Mouse (Mus musculus): ENCODE results near the gene Dolpp1. TPM values are rescaled to one million over a fixed set of nuclear protein-coding genes. Genes with fewer than 3 reads are reported as not detected.
"Not testable (repeated sequence)": the region's sequence is repeated elsewhere in the genome, so short reads cannot be mapped to it uniquely, and the experiment has no call there.

Dolpp1 gene
- polyA plus RNA-seq, 1 experiment from 2014 or later = 26.1 TPM

- ATAC-seq = peak; percentile 92
- H3K4me1 ChIP-seq (ENCODE audit: insufficient read depth, low read depth, low read length) = peaks cover 14% of the 10 kb centered on the region; the same call in 1 of the 2 replicates
- 0% methylated on average over 60 of the region's 67 CpGs for WGBS
- H3K27me3 ChIP-seq (replicated peaks; ENCODE audit: insufficient read depth, low read length) = no peaks in the 10 kb centered on the region
- no peak for TF ChIP-seq CTCF (IDR thresholded peaks at IDR 0.05)
- no peak for TF ChIP-seq EP300 (IDR thresholded peaks at IDR 0.05)
- peak within 1 kb of the TSS; percentile 72 for H3K27ac ChIP-seq (ENCODE audit: low read length)
- peak within 1 kb of the TSS; percentile 67 for H3K4me3 ChIP-seq (ENCODE audit: low read depth, low read length)
- DNase-seq (ENCODE audit: low spot score) = peak; percentile 95
- H3K4me2 ChIP-seq (replicated peaks; ENCODE audit: low read depth, low read length) = peak within 1 kb of the TSS; percentile 86
- H3K36me3 ChIP-seq (ENCODE audit: insufficient read depth, low read length) = peaks cover 2% of the 10 kb centered on the region; the same call in 1 of the 2 replicates
- H3K9me3 ChIP-seq (ENCODE audit: low read length) = no peaks in the 10 kb centered on the region
- peak within 1 kb of the TSS; percentile 77 for H3K9ac ChIP-seq (replicated peaks; ENCODE audit: low read depth)
Observed at GRCm38 (mm10) chr2:30415936-30416648, 24.0 kb downstream of the Dolpp1 start, which contains the start of gene Ptpa. Ptpa (plus strand) TSS chr2:30416039.

DNA sequence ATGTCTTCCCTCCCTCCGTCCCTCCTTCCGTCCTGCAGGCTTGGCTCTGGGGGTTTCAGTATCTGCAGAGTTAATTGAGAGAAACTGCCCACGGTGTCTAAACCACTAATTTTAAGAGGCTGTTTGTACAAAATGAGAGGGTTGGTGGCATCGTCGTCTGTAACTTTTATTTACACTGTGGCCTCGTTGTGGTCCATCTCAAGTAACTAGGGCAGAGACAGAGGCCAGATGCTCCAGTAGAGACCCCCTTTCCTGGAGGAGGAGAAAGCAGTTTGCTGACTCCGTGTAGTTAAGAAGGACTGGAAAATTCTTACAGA is 24.6 kb downstream of the Dolpp1 start:
- ATAC-seq = no peak
- WGBS = under 1% methylated on average over 7 of the region's 7 CpGs
- Histone ChIP-seq H3K4me3 (ENCODE audit: low read depth, low read length) (peak overlapping the region; percentile 67), H3K9ac (replicated peaks; ENCODE audit: low read depth) (peak overlapping the region; percentile 77), H3K4me2 (replicated peaks; ENCODE audit: low read depth, low read length) (peak overlapping the region; percentile 86), H3K27me3 (replicated peaks; ENCODE audit: insufficient read depth, low read length) (no peaks in the 10 kb centered on the region), H3K9me3 (ENCODE audit: low read length) (no peaks in the 10 kb centered on the region), H3K36me3 (ENCODE audit: insufficient read depth, low read length) (no peaks in the 10 kb centered on the region), H3K4me1 (ENCODE audit: insufficient read depth, low read depth, low read length) (peaks cover 14% of the 10 kb centered on the region; the same call in 1 of the 2 replicates), H3K27ac (ENCODE audit: low read length) (peak overlapping the region; percentile 72)
- TF ChIP-seq CTCF (IDR thresholded peaks at IDR 0.05) = no peak
- no peak for TF ChIP-seq EP300 (IDR thresholded peaks at IDR 0.05)
- no peak for DNase-seq (ENCODE audit: low spot score)

DNA sequence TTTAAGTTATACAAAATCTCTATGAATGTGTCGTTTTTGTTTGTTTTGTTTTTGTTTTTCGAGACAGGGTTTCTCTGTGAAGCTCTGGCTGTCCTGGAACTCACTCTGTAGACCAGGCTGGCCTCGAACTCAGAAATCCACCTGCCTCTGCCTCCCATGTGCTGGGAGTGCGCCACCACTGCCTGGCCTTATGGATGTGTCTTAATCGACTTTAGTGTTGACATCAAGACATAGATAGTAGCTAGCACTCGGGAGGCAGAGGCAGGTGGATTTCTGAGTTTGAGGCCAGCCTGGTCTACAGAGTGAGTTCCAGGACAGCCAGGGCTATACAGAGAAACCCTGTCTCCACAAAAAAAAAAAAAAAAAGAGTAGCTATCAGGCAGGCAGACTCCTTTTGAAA is 25.1 kb downstream of the Dolpp1 start:
- not testable (repeated sequence) for H3K27me3 ChIP-seq (replicated peaks; ENCODE audit: insufficient read depth, low read length); H3K9ac ChIP-seq (replicated peaks; ENCODE audit: low read depth); H3K27ac ChIP-seq (ENCODE audit: low read length); H3K9me3 ChIP-seq (ENCODE audit: low read length); DNase-seq (ENCODE audit: low spot score); ATAC-seq; H3K36me3 ChIP-seq (ENCODE audit: insufficient read depth, low read length); H3K4me2 ChIP-seq (replicated peaks; ENCODE audit: low read depth, low read length); H3K4me3 ChIP-seq (ENCODE audit: low read depth, low read length)
- peaks cover 14% of the 10 kb centered on the region; the same call in 1 of the 2 replicates for H3K4me1 ChIP-seq (ENCODE audit: insufficient read depth, low read depth, low read length)
- 66% methylated on average over 6 of the region's 6 CpGs for WGBS

- H3K9me3 ChIP-seq (ENCODE audit: low read length) = no peaks in the 10 kb centered on the region
- 52% methylated on average over 5 of the region's 5 CpGs for WGBS
- H3K4me2 ChIP-seq (replicated peaks; ENCODE audit: low read depth, low read length) = no peak overlapping the region
- H3K9ac ChIP-seq (replicated peaks; ENCODE audit: low read depth) = no peak overlapping the region
- no peaks in the 10 kb centered on the region for H3K27me3 ChIP-seq (replicated peaks; ENCODE audit: insufficient read depth, low read length)
- H3K4me1 ChIP-seq (ENCODE audit: insufficient read depth, low read depth, low read length) = peaks cover 14% of the 10 kb centered on the region; the same call in 1 of the 2 replicates
- H3K27ac ChIP-seq (ENCODE audit: low read length) = no peak overlapping the region
- H3K4me3 ChIP-seq (ENCODE audit: low read depth, low read length) = no peak overlapping the region
- ATAC-seq (no peak), DNase-seq (ENCODE audit: low spot score) (no peak)
- no peak for TF ChIP-seq CTCF (IDR thresholded peaks at IDR 0.05)
- no peak for TF ChIP-seq EP300 (IDR thresholded peaks at IDR 0.05)
- H3K36me3 ChIP-seq (ENCODE audit: insufficient read depth, low read length) = no peaks in the 10 kb centered on the region
Observed at GRCm38 (mm10) chr2:30417595-30418165, 25.6 kb downstream of the Dolpp1 start.

DNA sequence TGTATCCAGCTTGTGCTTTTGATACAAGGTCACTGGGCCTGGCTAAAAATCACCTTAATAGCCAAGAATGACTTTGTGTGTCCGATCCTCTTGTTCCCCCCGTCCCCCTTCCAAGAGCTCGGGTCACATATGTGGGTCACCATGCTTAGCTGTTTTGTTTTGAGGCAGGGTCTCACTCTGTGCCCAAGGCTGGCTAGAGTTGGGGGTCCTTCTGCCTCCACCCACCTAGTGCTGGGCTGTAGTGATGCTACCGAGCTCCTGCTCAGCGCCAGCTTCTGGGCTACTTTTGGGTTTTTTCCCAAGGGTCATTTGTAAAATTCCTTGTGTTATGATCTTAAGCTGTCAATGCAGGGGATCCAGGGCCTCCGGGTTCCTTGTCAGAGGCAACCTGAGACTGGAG is 26.2 kb downstream of the Dolpp1 start:
- ATAC-seq = no peak
- WGBS = 58% methylated on average over 6 of the region's 6 CpGs
- Histone ChIP-seq H3K4me2 (replicated peaks; ENCODE audit: low read depth, low read length) (no peak overlapping the region), H3K36me3 (ENCODE audit: insufficient read depth, low read length) (no peaks in the 10 kb centered on the region), H3K27ac (ENCODE audit: low read length) (no peak overlapping the region), H3K9ac (replicated peaks; ENCODE audit: low read depth) (no peak overlapping the region), H3K4me1 (ENCODE audit: insufficient read depth, low read depth, low read length) (peaks cover 14% of the 10 kb centered on the region; the same call in 1 of the 2 replicates), H3K9me3 (ENCODE audit: low read length) (no peaks in the 10 kb centered on the region), H3K27me3 (replicated peaks; ENCODE audit: insufficient read depth, low read length) (no peaks in the 10 kb centered on the region), H3K4me3 (ENCODE audit: low read depth, low read length) (no peak overlapping the region)
- TF ChIP-seq EP300 (IDR thresholded peaks at IDR 0.05) (no peak), CTCF (IDR thresholded peaks at IDR 0.05) (no peak)
- no peak for DNase-seq (ENCODE audit: low spot score)

- WGBS = 42% methylated on average over 10 of the region's 10 CpGs
- H3K27ac ChIP-seq (ENCODE audit: low read length) = no peak overlapping the region
- H3K4me3 ChIP-seq (ENCODE audit: low read depth, low read length) = no peak overlapping the region
- peaks cover 7% of the 10 kb centered on the region; the same call in 1 of the 2 replicates for H3K4me1 ChIP-seq (ENCODE audit: insufficient read depth, low read depth, low read length)
- H3K9ac ChIP-seq (replicated peaks; ENCODE audit: low read depth) = no peak overlapping the region
- no peak for DNase-seq (ENCODE audit: low spot score)
- no peaks in the 10 kb centered on the region for H3K9me3 ChIP-seq (ENCODE audit: low read length)
- H3K4me2 ChIP-seq (replicated peaks; ENCODE audit: low read depth, low read length) = no peak overlapping the region
- no peak for ATAC-seq
- TF ChIP-seq CTCF (IDR thresholded peaks at IDR 0.05) = no peak
- TF ChIP-seq EP300 (IDR thresholded peaks at IDR 0.05) = no peak
- no peaks in the 10 kb centered on the region for H3K27me3 ChIP-seq (replicated peaks; ENCODE audit: insufficient read depth, low read length)
- H3K36me3 ChIP-seq (ENCODE audit: insufficient read depth, low read length) = no peaks in the 10 kb centered on the region
Observed at GRCm38 (mm10) chr2:30419112-30419511, 27.1 kb downstream of the Dolpp1 start.

Measured in lung, postnatal 0 days (tissue).